In the genomic region with DNA sequence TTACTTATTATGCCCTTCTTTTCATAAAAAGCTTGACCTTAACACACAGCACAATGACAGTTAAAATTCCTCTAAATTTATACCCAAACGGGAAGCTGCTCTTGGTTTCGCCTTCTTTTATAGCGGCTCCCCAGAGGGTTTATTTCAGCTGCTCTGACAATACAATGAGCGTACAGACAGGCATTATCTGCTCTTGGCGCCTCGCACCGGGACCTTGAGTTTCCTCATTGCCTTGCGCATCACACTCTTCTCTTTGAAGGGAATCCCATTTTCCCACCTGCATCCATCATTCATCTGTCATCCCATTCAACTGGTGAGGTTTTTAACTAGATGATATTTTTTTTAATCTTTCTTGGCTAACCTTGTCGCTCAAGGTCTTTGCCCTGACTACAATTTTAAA, we compare ENCODE assay signal across 9 mouse cellular contexts.
DNase-seq lines count a peak whose midpoint lies in the region; ATAC-seq and TF ChIP-seq lines count a peak whose summit lies in the region.
"Had no signal": no experiment of that assay in that cellular context is flagged by ENCODE, and none has a peak within 500 bp of the region (broad histone marks: within the 10 kb centered on the region; RNA-seq: fewer than 3 reads in every experiment).

No protein-coding gene starts in this region.

- H3K36me3 ChIP-seq in liver, postnatal 0 days (replicated peaks; ENCODE audit: insufficient read depth, low read length), result no peaks in the 10 kb centered on the region
- no peaks in the 10 kb centered on the region for H3K36me3 ChIP-seq in liver, embryonic 11.5 days (ENCODE audit: control insufficient read depth, insufficient read depth, low read length)
- H3K36me3 ChIP-seq in hindbrain, postnatal 0 days (ENCODE audit: insufficient read depth, low read length), result no peaks in the 10 kb centered on the region

- DNase-seq in liver, postnatal 0 days, result no peak
- DNase-seq in liver, embryonic 11.5 days (ENCODE audit: low spot score), result no peak
- peak; percentile 47 for DNase-seq in embryo, embryonic 11 days
- peak; percentile 32 for DNase-seq in hindbrain, postnatal 0 days (ENCODE audit: low spot score)
- DNase-seq in ovary, adult 18-20 months (ENCODE audit: low spot score), result no peak
- DNase-seq in frontal cortex, postnatal 36 days (ENCODE audit: low spot score in 2 of 2), result no peak
- DNase-seq: heart, postnatal 10 days; lung, adult 2 months had no signal

- peak overlapping the region; percentile 22; the same call in 1 of the 2 replicates for H3K4me2 ChIP-seq in liver, postnatal 0 days (ENCODE audit: low read depth, low read length)
- no peak overlapping the region for H3K4me2 ChIP-seq in liver, embryonic 11.5 days
- peak overlapping the region; percentile 49 for H3K4me2 ChIP-seq in hindbrain, postnatal 0 days (ENCODE audit: low read depth, low read length)

- no peak overlapping the region for H3K4me3 ChIP-seq in liver, postnatal 0 days (ENCODE audit: low read depth, low read length)
- H3K4me3 ChIP-seq in liver, embryonic 11.5 days (ENCODE audit: low read depth, low read length), result no peak overlapping the region
- peak overlapping the region; percentile 15 for H3K4me3 ChIP-seq in hindbrain, postnatal 0 days (ENCODE audit: low read length)

- ATAC-seq in liver, postnatal 0 days, result no peak
- ATAC-seq in liver, embryonic 11.5 days (replicated peaks; ENCODE audit: low FRiP score), result no peak
- no peak for ATAC-seq in hindbrain, postnatal 0 days
- no peak for ATAC-seq in erythroblast, adult 5-6 weeks (replicated peaks; ENCODE audit: low FRiP score, poor library complexity, severe bottlenecking)

- TF ChIP-seq EP300 in liver, postnatal 0 days (IDR thresholded peaks at IDR 0.05; ENCODE audit: low read depth), result no peak

- TF ChIP-seq CTCF in liver, postnatal 0 days (IDR thresholded peaks at IDR 0.05; ENCODE audit: low read depth), result no peak
- no peak for TF ChIP-seq CTCF in hindbrain, postnatal 0 days (IDR thresholded peaks at IDR 0.05; ENCODE audit: low read depth)

- H3K27ac ChIP-seq in liver, postnatal 0 days (ENCODE audit: low read depth), result no peak overlapping the region
- no peak overlapping the region for H3K27ac ChIP-seq in liver, embryonic 11.5 days (ENCODE audit: low read depth, low read length)
- H3K27ac ChIP-seq in hindbrain, postnatal 0 days, result peak overlapping the region; percentile 11; the same call in 1 of the 2 replicates

- H3K4me1 ChIP-seq in liver, postnatal 0 days (ENCODE audit: insufficient read depth), result no peaks in the 10 kb centered on the region
- H3K4me1 ChIP-seq in liver, embryonic 11.5 days (replicated peaks; ENCODE audit: control insufficient read depth, insufficient read depth, low read length), result no peaks in the 10 kb centered on the region
- H3K4me1 ChIP-seq in hindbrain, postnatal 0 days (ENCODE audit: insufficient read depth, low read length), result no peaks in the 10 kb centered on the region

- no peaks in the 10 kb centered on the region for H3K9me3 ChIP-seq in liver, postnatal 0 days (ENCODE audit: low read length)
- H3K9me3 ChIP-seq in liver, embryonic 11.5 days (ENCODE audit: control insufficient read depth, low read length), result no peaks in the 10 kb centered on the region
- H3K9me3 ChIP-seq in hindbrain, postnatal 0 days (ENCODE audit: low read length), result no peaks in the 10 kb centered on the region

- 17% methylated on average over 9 of the region's 9 CpGs for WGBS in liver, postnatal 0 days (ENCODE audit: insufficient replicate concordance)
- 15% methylated on average over 9 of the region's 9 CpGs for WGBS in liver, embryonic 11.5 days
- WGBS in hindbrain, postnatal 0 days, result 8% methylated on average over 9 of the region's 9 CpGs

- H3K9ac ChIP-seq in liver, postnatal 0 days (replicated peaks), result no peak overlapping the region
- H3K9ac ChIP-seq in liver, embryonic 11.5 days (ENCODE audit: low read depth, low read length), result no peak overlapping the region
- H3K9ac ChIP-seq in hindbrain, postnatal 0 days (replicated peaks; ENCODE audit: low read length), result no peak overlapping the region; the same call in 1 of the 2 replicates

- 0 out of 2 replicates have a peak, but pooled peaks cover 2% of the 10 kb centered on the region for H3K27me3 ChIP-seq in liver, postnatal 0 days (ENCODE audit: insufficient read depth, low read length)
- H3K27me3 ChIP-seq in liver, embryonic 11.5 days (replicated peaks; ENCODE audit: control insufficient read depth, insufficient read depth, low read length), result peaks cover 13% of the 10 kb centered on the region
- no peaks in the 10 kb centered on the region for H3K27me3 ChIP-seq in hindbrain, postnatal 0 days (ENCODE audit: insufficient read depth, low read length)

Comparison
In these comparisons a context has a peak if more than half of its experiments do, and no peak if none do; other contexts are left out.
1. DNase-seq: peak in embryo, embryonic 11 days (single experiment) and hindbrain, postnatal 0 days (single experiment); none in liver, postnatal 0 days (single experiment), liver, embryonic 11.5 days (single experiment), ovary, adult 18-20 months (single experiment) and frontal cortex, postnatal 36 days (0 of 2).